Mouse (Mus musculus) WW6 (cell line): ENCODE measurements around the gene Gm21775.
"Not testable (repeated sequence)": the region's sequence is repeated elsewhere in the genome, so short reads cannot be mapped to it uniquely, and the experiment has no call there.

Source experiments
- DNase-seq: peaks from one replicate; pipeline ENCODE4 v3.0.0-alpha.2; 2013; ENCODE audit warnings: low read depth, low spot score

The Gm21775 gene

GRCm38 (mm10) chrY:10553153-10553552 lies at the start of gene Gm21775:
Gm21775 (plus strand) TSS chrY:10553453.
- not testable (repeated sequence) for DNase-seq

GRCm38 (mm10) chrY:10535942-10536341 lies 17.3 kb upstream of the Gm21775 start, which contains the start of gene Gm20737:
Gm20737 (minus strand) TSS chrY:10536042.
- not testable (repeated sequence) for DNase-seq
